Mouse (Mus musculus): ENCODE data around the gene Gm49368.
"Not testable (repeated sequence)": the region's sequence is repeated elsewhere in the genome, so short reads cannot be mapped to it uniquely, and the experiment has no call there.

DNA sequence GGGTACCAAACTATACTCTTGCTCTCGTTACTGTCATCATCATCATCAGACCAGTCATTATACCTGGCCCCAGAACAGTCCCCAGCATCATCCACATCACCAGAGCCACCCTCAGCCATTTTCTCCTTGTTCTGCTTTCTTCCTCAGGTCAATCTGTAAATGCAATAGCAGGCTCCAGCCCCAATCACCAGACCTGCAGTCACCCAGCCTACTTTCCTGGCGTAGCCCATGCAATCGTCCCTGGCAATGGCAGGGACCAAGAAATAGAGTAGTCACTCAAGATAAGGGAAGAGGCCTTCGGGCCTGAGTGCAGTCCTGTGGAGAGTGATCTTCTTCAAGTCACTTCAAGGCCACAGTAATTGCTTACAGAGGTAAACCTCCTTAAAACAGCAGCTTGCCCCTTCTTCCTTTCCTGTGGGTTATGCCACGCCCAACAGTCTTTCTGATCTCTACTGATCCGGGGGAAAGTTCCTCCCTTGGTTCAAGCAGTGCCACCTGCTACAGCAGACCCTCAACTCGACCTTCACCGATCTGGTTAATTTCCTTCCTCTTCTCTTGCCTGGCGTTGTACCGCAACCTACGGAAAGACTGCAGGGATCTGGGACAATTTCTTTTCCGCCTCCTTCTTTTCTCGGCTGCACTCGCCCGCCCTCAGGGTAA, 20.2 kb upstream of the Gm49368 start:
- TF ChIP-seq CTCF (IDR thresholded peaks at IDR 0.05; ENCODE audit: control insufficient read depth, insufficient read depth, low read length); POLR2A (IDR thresholded peaks at IDR 0.05; ENCODE audit: borderline replicate concordance, control insufficient read depth, low read depth, low read length): not testable (repeated sequence)
